Mouse (Mus musculus): ENCODE measurements around the gene Phactr3. TPM values are rescaled to one million over a fixed set of nuclear protein-coding genes. Genes with fewer than 3 reads are reported as not detected.

The Phactr3 gene
- polyA plus RNA-seq, 1 experiment from 2014 or later: 11.7 TPM

- 70% methylated on average over 1 of the region's 1 CpGs for WGBS
- Histone ChIP-seq H3K27ac (ENCODE audit: low read depth, low read length) (no peak overlapping the region), H3K36me3 (ENCODE audit: control insufficient read depth, insufficient read depth, low read length) (no peaks in the 10 kb centered on the region), H3K9ac (ENCODE audit: low read length) (no peak overlapping the region), H3K4me2 (no peak overlapping the region), H3K9me3 (ENCODE audit: control insufficient read depth, low read length) (no peaks in the 10 kb centered on the region), H3K27me3 (ENCODE audit: control insufficient read depth, insufficient read depth, low read length) (peaks cover 3% of the 10 kb centered on the region), H3K4me1 (ENCODE audit: control insufficient read depth, insufficient read depth, low read length) (peaks cover 8% of the 10 kb centered on the region), H3K4me3 (ENCODE audit: low read depth, low read length) (no peak overlapping the region)
- ATAC-seq (ENCODE audit: low FRiP score): no peak
- DNase-seq (ENCODE audit: low spot score, missing footprints): peak; percentile 51
Measured at GRCm38 (mm10) chr2:178143898-178144297, 25.1 kb downstream of the Phactr3 start.

DNA sequence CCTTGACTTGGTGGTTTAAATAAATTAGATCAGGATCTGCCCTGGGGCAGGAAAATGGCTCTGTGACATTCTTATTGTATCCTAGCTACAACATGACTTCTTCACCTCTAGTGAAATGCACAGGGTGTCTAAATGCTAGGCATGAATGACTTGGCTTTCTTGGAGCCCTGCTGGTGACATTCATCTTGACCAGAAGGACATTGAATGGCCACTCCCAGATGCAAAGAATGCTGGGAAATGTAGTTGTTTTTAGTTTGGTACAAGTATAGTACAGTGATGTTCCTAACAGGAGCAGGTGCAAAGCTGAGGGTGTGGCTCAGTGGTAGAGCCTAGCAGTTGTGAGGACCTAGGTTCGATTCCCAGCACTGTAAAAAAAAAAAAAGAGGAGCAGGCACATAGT, 30.5 kb downstream of the Phactr3 start:
- no peak overlapping the region for H3K4me3 ChIP-seq (ENCODE audit: low read depth, low read length)
- no peaks in the 10 kb centered on the region for H3K27me3 ChIP-seq (ENCODE audit: control insufficient read depth, insufficient read depth, low read length)
- H3K27ac ChIP-seq (ENCODE audit: low read depth, low read length): no peak overlapping the region
- WGBS: 68% methylated on average over 1 of the region's 1 CpGs
- H3K9me3 ChIP-seq (ENCODE audit: control insufficient read depth, low read length): no peaks in the 10 kb centered on the region
- no peak overlapping the region for H3K4me2 ChIP-seq
- DNase-seq (ENCODE audit: low spot score, missing footprints): peak; percentile 2
- H3K4me1 ChIP-seq (ENCODE audit: control insufficient read depth, insufficient read depth, low read length): no peaks in the 10 kb centered on the region
- H3K9ac ChIP-seq (ENCODE audit: low read length): no peak overlapping the region
- H3K36me3 ChIP-seq (ENCODE audit: control insufficient read depth, insufficient read depth, low read length): no peaks in the 10 kb centered on the region
- ATAC-seq (ENCODE audit: low FRiP score): no peak

DNA sequence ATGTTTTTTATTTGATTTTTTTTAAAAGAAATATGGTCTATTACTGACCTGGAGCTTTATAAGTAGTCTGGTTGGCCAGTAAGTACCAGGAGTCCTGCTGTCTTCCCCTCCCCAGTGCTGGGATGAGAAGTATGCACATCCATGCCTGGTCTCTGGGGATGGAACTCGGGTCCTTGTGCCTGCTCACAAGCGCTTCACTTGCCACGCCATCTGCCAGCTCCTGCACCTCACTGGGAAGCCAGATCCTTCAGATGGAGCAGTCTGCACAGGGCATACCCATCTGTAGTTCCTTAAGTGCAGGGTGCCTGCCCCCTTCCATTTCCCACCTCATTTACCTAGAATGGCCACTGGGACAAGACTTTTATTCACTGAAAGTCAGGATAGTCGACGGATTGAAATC, 31.9 kb downstream of the Phactr3 start:
- Histone ChIP-seq H3K4me3 (ENCODE audit: low read depth, low read length) (no peak overlapping the region), H3K9me3 (ENCODE audit: control insufficient read depth, low read length) (no peaks in the 10 kb centered on the region), H3K4me2 (no peak overlapping the region), H3K9ac (ENCODE audit: low read length) (no peak overlapping the region), H3K36me3 (ENCODE audit: control insufficient read depth, insufficient read depth, low read length) (no peaks in the 10 kb centered on the region), H3K27ac (ENCODE audit: low read depth, low read length) (no peak overlapping the region), H3K4me1 (ENCODE audit: control insufficient read depth, insufficient read depth, low read length) (no peaks in the 10 kb centered on the region), H3K27me3 (ENCODE audit: control insufficient read depth, insufficient read depth, low read length) (no peaks in the 10 kb centered on the region)
- DNase-seq (ENCODE audit: low spot score, missing footprints) (no peak), ATAC-seq (ENCODE audit: low FRiP score) (no peak)
- 90% methylated on average over 5 of the region's 5 CpGs for WGBS

GRCm38 (mm10) chr2:178153601-178154000, 34.8 kb downstream of the Phactr3 start:
- WGBS: 81% methylated on average over 2 of the region's 2 CpGs
- Histone ChIP-seq H3K4me1 (ENCODE audit: control insufficient read depth, insufficient read depth, low read length) (no peaks in the 10 kb centered on the region), H3K27me3 (ENCODE audit: control insufficient read depth, insufficient read depth, low read length) (no peaks in the 10 kb centered on the region), H3K4me2 (no peak overlapping the region), H3K9me3 (ENCODE audit: control insufficient read depth, low read length) (no peaks in the 10 kb centered on the region), H3K27ac (ENCODE audit: low read depth, low read length) (no peak overlapping the region), H3K4me3 (ENCODE audit: low read depth, low read length) (no peak overlapping the region), H3K36me3 (ENCODE audit: control insufficient read depth, insufficient read depth, low read length) (no peaks in the 10 kb centered on the region), H3K9ac (ENCODE audit: low read length) (no peak overlapping the region)
- DNase-seq (ENCODE audit: low spot score, missing footprints): no peak
- ATAC-seq (ENCODE audit: low FRiP score): no peak

GRCm38 (mm10) chr2:178154129-178154528, 35.4 kb downstream of the Phactr3 start:
- no peaks in the 10 kb centered on the region for H3K9me3 ChIP-seq (ENCODE audit: control insufficient read depth, low read length)
- 62% methylated on average over 5 of the region's 5 CpGs for WGBS
- DNase-seq (ENCODE audit: low spot score, missing footprints): no peak

GRCm38 (mm10) chr2:178154576-178154975, 35.8 kb downstream of the Phactr3 start:
- no peak overlapping the region for H3K4me2 ChIP-seq
- no peaks in the 10 kb centered on the region for H3K36me3 ChIP-seq (ENCODE audit: control insufficient read depth, insufficient read depth, low read length)
- H3K4me1 ChIP-seq (ENCODE audit: control insufficient read depth, insufficient read depth, low read length): no peaks in the 10 kb centered on the region
- no peaks in the 10 kb centered on the region; the same call in 1 of the 2 replicates for H3K27me3 ChIP-seq (ENCODE audit: control insufficient read depth, insufficient read depth, low read length)
- no peak for DNase-seq (ENCODE audit: low spot score, missing footprints)
- WGBS: 47% methylated on average over 4 of the region's 4 CpGs
- no peaks in the 10 kb centered on the region for H3K9me3 ChIP-seq (ENCODE audit: control insufficient read depth, low read length)
- H3K9ac ChIP-seq (ENCODE audit: low read length): no peak overlapping the region
- ATAC-seq (ENCODE audit: low FRiP score): 0 out of 2 replicates have a peak, but pooled peaks have one; percentile 22
- H3K4me3 ChIP-seq (ENCODE audit: low read depth, low read length): no peak overlapping the region
- no peak overlapping the region for H3K27ac ChIP-seq (ENCODE audit: low read depth, low read length)

More at GRCm38 (mm10) chr2:178154129-178154528, 35.4 kb downstream of the Phactr3 start:
- Histone ChIP-seq H3K27ac (ENCODE audit: low read depth, low read length) (no peak overlapping the region), H3K36me3 (ENCODE audit: control insufficient read depth, insufficient read depth, low read length) (no peaks in the 10 kb centered on the region), H3K4me1 (ENCODE audit: control insufficient read depth, insufficient read depth, low read length) (no peaks in the 10 kb centered on the region), H3K27me3 (ENCODE audit: control insufficient read depth, insufficient read depth, low read length) (no peaks in the 10 kb centered on the region; the same call in 1 of the 2 replicates), H3K4me2 (no peak overlapping the region), H3K9ac (ENCODE audit: low read length) (no peak overlapping the region), H3K4me3 (ENCODE audit: low read depth, low read length) (no peak overlapping the region)
- ATAC-seq (ENCODE audit: low FRiP score): no peak

- Histone ChIP-seq H3K27ac (ENCODE audit: low read depth, low read length) (no peak overlapping the region), H3K27me3 (ENCODE audit: control insufficient read depth, insufficient read depth, low read length) (no peaks in the 10 kb centered on the region; the same call in 1 of the 2 replicates), H3K4me3 (ENCODE audit: low read depth, low read length) (no peak overlapping the region), H3K9ac (ENCODE audit: low read length) (no peak overlapping the region), H3K36me3 (ENCODE audit: control insufficient read depth, insufficient read depth, low read length) (no peaks in the 10 kb centered on the region), H3K4me1 (ENCODE audit: control insufficient read depth, insufficient read depth, low read length) (no peaks in the 10 kb centered on the region), H3K4me2 (no peak overlapping the region), H3K9me3 (ENCODE audit: control insufficient read depth, low read length) (no peaks in the 10 kb centered on the region)
- 83% methylated on average over 8 of the region's 8 CpGs for WGBS
- DNase-seq (ENCODE audit: low spot score, missing footprints): no peak
- ATAC-seq (ENCODE audit: low FRiP score): no peak
Measured at GRCm38 (mm10) chr2:178155176-178155916, 36.6 kb downstream of the Phactr3 start.

GRCm38 (mm10) chr2:178155917-178156282, 37.1 kb downstream of the Phactr3 start:
- Histone ChIP-seq H3K4me3 (ENCODE audit: low read depth, low read length) (no peak overlapping the region), H3K36me3 (ENCODE audit: control insufficient read depth, insufficient read depth, low read length) (no peaks in the 10 kb centered on the region), H3K27ac (ENCODE audit: low read depth, low read length) (no peak overlapping the region), H3K9me3 (ENCODE audit: control insufficient read depth, low read length) (no peaks in the 10 kb centered on the region), H3K4me1 (ENCODE audit: control insufficient read depth, insufficient read depth, low read length) (no peaks in the 10 kb centered on the region), H3K4me2 (no peak overlapping the region), H3K27me3 (ENCODE audit: control insufficient read depth, insufficient read depth, low read length) (no peaks in the 10 kb centered on the region; the same call in 1 of the 2 replicates), H3K9ac (ENCODE audit: low read length) (no peak overlapping the region)
- ATAC-seq (ENCODE audit: low FRiP score): no peak
- WGBS: 81% methylated on average over 1 of the region's 1 CpGs
- no peak for DNase-seq (ENCODE audit: low spot score, missing footprints)

DNA sequence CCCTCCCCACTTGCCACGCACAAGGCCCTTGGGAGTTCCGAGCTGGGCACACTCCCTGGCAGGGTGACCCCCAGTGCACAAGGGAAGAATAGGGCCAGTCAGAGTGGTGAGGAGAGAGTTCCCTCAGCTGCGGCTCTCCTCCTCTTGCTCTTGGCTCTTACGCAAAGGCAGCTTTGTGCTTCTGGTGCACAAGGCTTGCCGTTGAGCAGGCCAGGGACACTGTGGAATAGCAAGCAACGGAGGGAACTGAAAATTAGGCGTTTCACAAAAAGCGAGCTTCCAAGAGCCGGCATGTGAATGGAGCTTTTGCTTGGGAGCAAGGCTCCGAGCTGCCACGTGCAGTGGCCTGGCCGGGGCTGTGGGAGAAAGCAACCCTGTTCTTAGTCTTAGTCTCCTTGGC, 40.2 kb downstream of the Phactr3 start:
- DNase-seq (ENCODE audit: low spot score, missing footprints): peak; percentile 54
- Histone ChIP-seq H3K27ac (ENCODE audit: low read depth, low read length) (no peak overlapping the region), H3K9ac (ENCODE audit: low read length) (no peak overlapping the region), H3K27me3 (ENCODE audit: control insufficient read depth, insufficient read depth, low read length) (no peaks in the 10 kb centered on the region; the same call in 1 of the 2 replicates), H3K36me3 (ENCODE audit: control insufficient read depth, insufficient read depth, low read length) (no peaks in the 10 kb centered on the region), H3K4me1 (ENCODE audit: control insufficient read depth, insufficient read depth, low read length) (no peaks in the 10 kb centered on the region), H3K4me3 (ENCODE audit: low read depth, low read length) (no peak overlapping the region), H3K4me2 (no peak overlapping the region), H3K9me3 (ENCODE audit: control insufficient read depth, low read length) (no peaks in the 10 kb centered on the region)
- ATAC-seq (ENCODE audit: low FRiP score): no peak
- WGBS: 88% methylated on average over 12 of the region's 12 CpGs

Measured in midbrain, embryonic 11.5 days (tissue).